Mouse (Mus musculus) left cerebral cortex, adult 8-10 months (tissue): Measurements from ENCODE around the gene 4930544D05Rik. TPM values are rescaled to one million over a fixed set of nuclear protein-coding genes. Genes with fewer than 3 reads are reported as not detected.
"Not testable (repeated sequence)": the region's sequence is repeated elsewhere in the genome, so short reads cannot be mapped to it uniquely, and the experiment has no call there.

Source experiments
- DNase-seq, 2 experiments: peaks; one replicate each; pipeline ENCODE4 v3.0.0; 2022; ENCODE audit warnings: low spot score in 2 of 2
- total RNA-seq, 4 experiments: library from RNA; stranded (reverse); gene quantifications; 2 replicates each; pipeline ENCODE4 v1.2.4; 2022

Gene 4930544D05Rik
- total RNA-seq: under 1 TPM in 2 of 4 experiments, not detected in 2; 0.51 to 0.59 TPM

DNA sequence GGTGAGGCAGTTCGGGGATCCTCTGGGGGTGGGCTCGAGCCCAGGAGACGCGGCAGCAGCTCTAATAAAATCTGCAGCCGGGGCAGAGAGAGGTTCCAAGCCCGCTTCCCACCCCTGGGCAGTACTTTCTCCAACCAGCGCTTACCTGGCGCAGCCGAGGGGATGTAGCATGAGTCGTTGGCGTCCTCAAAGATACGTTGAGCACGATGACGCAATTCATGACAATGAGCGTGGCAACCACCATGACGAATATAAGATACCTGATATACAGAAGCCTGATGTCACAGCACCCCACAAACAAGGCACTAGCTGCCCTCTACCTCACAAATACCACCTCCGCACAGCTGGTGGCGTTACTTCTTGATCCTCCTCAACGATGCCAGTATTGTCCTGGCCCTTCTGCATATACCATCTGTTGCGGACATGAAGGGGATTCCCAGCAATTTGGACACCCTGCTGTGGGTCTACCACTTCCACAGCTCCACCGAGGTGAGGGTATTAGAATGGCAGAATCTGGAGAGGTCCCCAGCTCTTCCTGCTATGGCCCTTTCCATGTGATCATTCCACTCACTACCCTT is at the start of gene 4930544D05Rik:
Gene 4930544D05Rik (plus strand): TSS at position 333 of the 578 bp plus-strand sequence.
- DNase-seq: no peak

DNA sequence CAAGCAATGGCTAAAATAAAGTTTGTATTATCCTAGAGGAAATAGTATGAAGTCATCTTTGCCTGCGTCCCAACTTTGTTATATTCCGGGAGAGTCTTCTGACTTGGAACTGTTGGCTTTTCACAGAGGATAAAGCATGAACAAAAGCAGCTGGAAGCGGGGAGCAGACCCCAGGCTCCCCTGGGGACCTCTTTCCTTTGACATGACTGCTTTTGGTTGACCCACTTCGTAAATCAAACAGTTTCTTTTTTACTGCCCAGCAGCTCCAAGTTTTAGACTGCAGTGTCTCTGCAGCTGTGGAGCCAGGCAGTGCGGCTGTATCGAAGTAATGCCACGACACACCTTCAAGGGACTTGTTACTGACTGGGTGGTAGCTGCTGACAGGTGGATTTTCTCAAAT is 49.1 kb upstream of the 4930544D05Rik start:
- DNase-seq: no peak

- not testable (repeated sequence) for DNase-seq
Measured at GRCm38 (mm10) chr11:70570614-70571013, 45.0 kb upstream of the 4930544D05Rik start.

GRCm38 (mm10) chr11:70571641-70572040 is 44.0 kb upstream of the 4930544D05Rik start:
- DNase-seq: no peak

- no peak for DNase-seq
Measured at GRCm38 (mm10) chr11:70572348-70572902, 43.2 kb upstream of the 4930544D05Rik start.

DNA sequence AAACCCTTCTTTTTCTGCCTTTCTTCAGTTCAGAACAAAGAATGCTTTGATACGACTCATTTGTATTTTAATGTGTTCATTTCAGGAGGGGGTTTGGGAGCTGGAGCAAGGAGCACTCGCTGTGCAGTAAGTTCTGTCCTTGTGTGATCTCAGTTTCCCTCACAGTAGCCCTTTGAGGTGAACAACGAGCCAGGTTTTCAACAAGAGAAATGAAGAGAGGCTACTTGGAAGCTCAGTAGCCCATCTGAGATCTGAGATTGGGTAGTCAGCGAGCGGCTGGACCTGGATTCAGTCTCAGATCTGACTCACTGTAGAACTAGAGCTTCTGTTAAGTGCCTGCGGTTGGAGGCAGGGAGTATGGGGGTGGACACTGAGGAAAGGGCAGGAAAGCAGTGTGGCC is 41.8 kb upstream of the 4930544D05Rik start:
- DNase-seq: no peak

- DNase-seq: no peak
Measured at GRCm38 (mm10) chr11:70577201-70577600, 38.4 kb upstream of the 4930544D05Rik start.

- no peak for DNase-seq
Measured at GRCm38 (mm10) chr11:70578962-70579361, 36.7 kb upstream of the 4930544D05Rik start.

- no peak for DNase-seq
Measured at GRCm38 (mm10) chr11:70579710-70580357, 35.8 kb upstream of the 4930544D05Rik start.

- no peak for DNase-seq
Measured at GRCm38 (mm10) chr11:70580358-70580720, 35.3 kb upstream of the 4930544D05Rik start.

- no peak for DNase-seq
Measured at GRCm38 (mm10) chr11:70580921-70581320, 34.7 kb upstream of the 4930544D05Rik start.

GRCm38 (mm10) chr11:70582196-70582595 is 33.5 kb upstream of the 4930544D05Rik start:
- no peak for DNase-seq

- DNase-seq: no peak
Measured at GRCm38 (mm10) chr11:70583022-70583714, 32.5 kb upstream of the 4930544D05Rik start.

DNA sequence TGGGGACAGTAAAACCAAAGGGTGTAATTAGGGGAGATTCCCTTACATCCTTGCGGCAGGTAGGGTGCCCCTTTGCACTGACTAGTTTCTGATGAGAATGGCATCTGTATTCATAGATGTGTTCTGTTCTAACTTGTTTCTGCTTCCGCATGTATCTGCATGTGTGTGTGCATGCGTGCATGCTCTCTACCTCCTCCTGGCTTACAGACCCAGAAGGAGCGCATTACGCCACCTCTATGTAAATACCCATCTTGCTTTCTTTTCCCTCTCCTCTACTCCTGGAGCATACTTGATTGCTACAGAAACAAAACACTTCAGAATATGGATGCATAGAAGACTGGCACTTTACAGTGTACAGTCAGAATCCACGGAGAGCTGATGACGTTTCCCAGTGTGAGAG is 31.9 kb upstream of the 4930544D05Rik start:
- no peak for DNase-seq

DNA sequence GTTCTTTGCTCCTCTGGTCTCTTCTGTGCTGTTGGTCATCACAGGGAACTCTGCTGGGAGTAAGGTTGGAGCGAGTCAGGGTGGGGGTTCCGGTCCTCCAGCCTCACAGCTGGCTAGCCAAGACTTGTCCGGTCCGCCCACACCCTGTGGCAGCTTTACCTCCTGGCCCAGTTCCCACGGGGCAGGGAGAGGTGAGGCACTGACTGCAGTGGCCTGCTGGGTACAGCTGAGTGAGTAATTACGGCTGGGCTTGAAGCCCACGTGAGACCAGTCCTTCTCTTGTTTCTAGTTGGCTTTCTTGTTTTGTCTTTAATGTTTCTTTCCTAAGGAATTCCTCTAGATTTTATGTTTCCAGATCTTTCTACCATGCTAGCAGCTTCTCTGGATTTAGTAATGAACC is 30.2 kb upstream of the 4930544D05Rik start:
- DNase-seq: no peak

DNA sequence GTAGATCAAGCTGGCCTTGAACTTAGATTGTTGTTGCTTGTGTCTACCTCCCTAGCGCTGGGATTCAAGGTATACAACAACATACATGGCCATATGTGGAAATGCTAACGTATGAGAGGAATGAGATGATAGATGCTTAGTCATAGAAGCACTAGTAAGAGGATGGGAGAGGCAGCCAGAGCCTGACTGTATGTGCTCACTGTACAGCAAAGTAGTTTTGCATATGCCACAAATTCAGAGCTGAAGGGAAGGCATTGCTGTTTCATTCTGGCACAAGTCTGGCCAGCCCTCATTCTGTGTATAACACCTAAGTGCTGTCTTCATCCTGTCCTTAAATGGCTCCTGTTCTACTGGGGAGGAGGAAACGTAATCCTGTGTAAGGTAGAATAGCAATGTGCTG is 29.4 kb upstream of the 4930544D05Rik start:
- DNase-seq: no peak

DNA sequence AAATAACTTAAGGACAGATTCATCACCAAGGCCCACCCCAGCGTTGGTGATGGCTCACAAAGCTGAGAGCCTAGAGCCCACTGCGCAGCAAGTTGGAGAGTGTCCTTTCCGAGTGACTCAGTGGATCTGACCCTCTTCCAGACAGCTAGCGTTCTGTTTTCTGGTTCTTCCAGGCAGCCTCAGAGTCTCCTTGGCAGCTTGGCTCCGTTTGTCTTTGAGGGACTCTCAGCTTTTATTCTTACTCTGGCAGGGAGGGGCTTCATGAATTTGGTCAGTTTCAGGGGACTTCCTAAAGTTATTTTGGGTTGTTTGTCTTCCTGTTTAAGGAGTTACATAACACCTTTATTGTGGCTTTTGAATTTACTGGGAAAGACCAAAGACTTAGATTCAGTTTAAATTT is 28.7 kb upstream of the 4930544D05Rik start:
- DNase-seq: no peak

DNA sequence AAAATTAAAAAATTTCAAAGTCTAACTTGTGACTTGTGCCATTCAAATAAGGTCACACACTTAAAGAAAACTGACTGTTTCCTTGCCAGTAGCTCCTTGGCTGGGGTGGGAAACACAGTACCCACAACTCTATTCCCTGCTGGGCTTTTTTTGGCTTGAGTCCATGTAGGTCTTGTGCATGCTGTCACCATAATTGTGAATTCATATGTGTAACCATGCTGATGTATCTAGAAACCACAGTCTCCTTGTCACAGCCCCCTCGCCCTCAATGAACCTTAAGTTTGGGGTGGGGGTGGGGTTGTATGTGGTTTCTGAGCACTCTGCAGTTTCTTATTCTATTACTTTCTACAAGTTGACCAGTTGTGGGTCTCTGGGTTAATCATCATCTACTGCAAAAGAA is 23.9 kb upstream of the 4930544D05Rik start:
- no peak for DNase-seq

DNA sequence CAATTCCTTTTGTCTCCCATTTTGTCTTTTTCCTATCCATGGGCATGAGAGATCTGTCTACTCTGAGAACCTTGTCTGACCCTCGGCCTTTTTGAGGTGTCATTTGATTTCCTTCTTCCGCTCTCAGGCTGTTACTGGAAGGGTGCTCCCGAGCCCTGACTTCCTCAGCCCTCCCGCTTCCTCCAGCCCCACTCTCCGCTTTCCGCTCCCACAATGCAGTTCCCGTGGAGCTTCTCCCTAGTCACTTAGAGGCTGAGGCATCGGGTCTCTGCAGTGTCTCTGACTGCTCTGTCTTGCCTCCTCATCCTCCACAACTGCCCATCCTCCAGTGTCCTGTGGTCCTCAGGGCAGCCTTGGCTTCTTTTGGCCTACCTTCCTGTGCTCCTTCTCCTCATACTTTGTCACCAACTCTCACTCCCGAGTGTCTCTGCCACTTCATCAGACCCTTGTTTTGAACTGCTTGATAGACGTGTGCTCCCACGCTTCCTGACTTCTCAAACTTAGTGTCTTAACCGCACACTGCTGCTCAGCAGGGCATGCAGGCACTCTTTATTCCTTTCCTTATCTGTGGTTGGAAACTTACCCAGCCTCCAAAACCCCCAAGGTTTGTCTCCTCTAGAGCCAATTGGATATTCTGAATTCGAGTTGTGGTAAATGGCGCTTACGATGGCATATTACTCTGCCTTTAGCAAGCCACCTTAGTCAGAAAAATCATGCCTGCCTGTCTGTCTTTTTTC is 21.2 kb upstream of the 4930544D05Rik start:
- DNase-seq: no peak

DNA sequence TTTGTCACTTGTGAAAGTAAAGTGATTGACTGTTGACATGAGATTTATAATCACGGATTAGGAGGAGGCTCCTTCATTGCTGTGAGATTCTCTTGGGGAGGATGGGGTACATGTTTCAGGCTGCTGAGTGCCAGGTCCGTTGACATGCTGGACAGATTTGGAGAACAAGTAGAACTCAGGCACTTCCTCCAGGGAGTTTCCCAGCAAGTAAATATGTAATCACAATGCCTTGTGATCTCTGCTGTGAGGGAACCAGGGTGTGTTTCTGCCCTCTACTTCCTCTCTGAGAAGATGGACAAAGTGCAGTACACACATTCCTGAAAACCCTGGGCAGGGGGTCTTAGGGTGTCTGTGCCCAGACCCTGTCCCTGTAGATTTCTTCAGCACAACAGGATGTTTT is 20.0 kb upstream of the 4930544D05Rik start:
- DNase-seq: no peak

DNA sequence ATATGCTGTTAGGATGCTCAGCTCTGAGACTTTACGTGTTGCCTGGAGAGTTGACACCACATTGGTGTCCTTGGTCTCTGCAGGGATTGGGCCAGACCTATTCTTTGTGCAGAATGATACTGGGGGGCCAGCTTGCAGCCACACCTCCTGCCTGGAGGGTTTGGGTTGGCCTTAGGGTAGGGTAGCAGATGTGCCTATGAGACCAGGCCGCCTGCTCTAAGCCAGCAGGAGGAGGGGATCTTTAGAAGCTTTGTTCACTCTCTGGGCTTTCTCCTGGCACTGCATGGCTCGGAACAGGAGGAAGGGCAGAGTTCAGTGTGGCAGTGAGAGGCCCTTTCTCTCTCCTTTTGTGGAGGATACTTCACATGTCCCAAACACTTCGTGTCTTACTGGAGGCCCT is 19.6 kb upstream of the 4930544D05Rik start:
- DNase-seq: no peak

DNA sequence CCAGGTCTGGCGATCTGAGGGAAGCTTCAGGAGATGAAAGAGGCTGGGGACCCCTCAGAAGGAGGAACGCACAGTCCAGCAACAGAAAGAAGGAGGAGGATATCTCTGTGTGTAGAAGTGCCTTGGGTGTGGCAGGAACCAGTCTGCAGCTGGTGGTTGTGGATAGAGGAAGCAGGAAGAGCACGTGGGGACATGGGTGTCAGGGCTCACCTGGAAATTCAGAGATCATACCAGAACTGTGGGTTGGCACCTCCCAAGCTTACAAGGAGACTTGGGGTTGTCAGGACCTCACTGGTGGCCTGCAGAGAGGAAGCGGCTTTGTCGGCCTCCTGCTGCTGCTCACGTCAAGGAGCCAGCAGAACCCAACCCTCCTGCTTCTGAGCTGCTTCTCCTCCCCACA is 18.3 kb upstream of the 4930544D05Rik start:
- no peak for DNase-seq
